Mouse (Mus musculus) lung, postnatal 25 days (tissue): Measurements from ENCODE around the gene Prss42.

Experiments used
- DNase-seq: peaks from one replicate; pipeline ENCODE4 v3.0.0; 2022; ENCODE audit warnings: low spot score

Gene Prss42

GRCm38 (mm10) chr9:110797866-110798265, at the start of gene Prss42:
TSS of gene Prss42 (plus strand) at chr9:110798166.
- no peak for DNase-seq

- DNase-seq: no peak
Measured at GRCm38 (mm10) chr9:110748451-110748850, 49.5 kb upstream of the Prss42 start.

- DNase-seq: no peak
Measured at GRCm38 (mm10) chr9:110750404-110751187, 47.4 kb upstream of the Prss42 start.

GRCm38 (mm10) chr9:110751412-110751811, 46.6 kb upstream of the Prss42 start:
- no peak for DNase-seq

- no peak for DNase-seq
Measured at GRCm38 (mm10) chr9:110752917-110753435, 45.0 kb upstream of the Prss42 start.

GRCm38 (mm10) chr9:110753773-110754172, 44.2 kb upstream of the Prss42 start:
- DNase-seq: no peak

GRCm38 (mm10) chr9:110757816-110758215, 40.1 kb upstream of the Prss42 start:
- no peak for DNase-seq

GRCm38 (mm10) chr9:110758605-110759004, 39.4 kb upstream of the Prss42 start:
- peak; percentile 37 for DNase-seq

GRCm38 (mm10) chr9:110759265-110759664, 38.7 kb upstream of the Prss42 start:
- peak; percentile 61 for DNase-seq

- DNase-seq: no peak
Measured at GRCm38 (mm10) chr9:110760886-110761285, 37.1 kb upstream of the Prss42 start.

GRCm38 (mm10) chr9:110762763-110763162, 35.2 kb upstream of the Prss42 start:
- no peak for DNase-seq

GRCm38 (mm10) chr9:110763405-110763804, 34.6 kb upstream of the Prss42 start:
- DNase-seq: no peak

GRCm38 (mm10) chr9:110772336-110772735, 25.6 kb upstream of the Prss42 start:
- no peak for DNase-seq

GRCm38 (mm10) chr9:110774403-110775268, 23.3 kb upstream of the Prss42 start:
- DNase-seq: no peak

GRCm38 (mm10) chr9:110775269-110776022, 22.5 kb upstream of the Prss42 start:
- DNase-seq: no peak

GRCm38 (mm10) chr9:110778100-110778499, 19.9 kb upstream of the Prss42 start:
- DNase-seq: no peak

- DNase-seq: no peak
Measured at GRCm38 (mm10) chr9:110778559-110778958, 19.4 kb upstream of the Prss42 start.

GRCm38 (mm10) chr9:110779242-110779913, 18.6 kb upstream of the Prss42 start:
- DNase-seq: no peak

- peak; percentile 94 for DNase-seq
Measured at GRCm38 (mm10) chr9:110781256-110781721, 16.7 kb upstream of the Prss42 start.

- DNase-seq: peak; percentile 87
Measured at GRCm38 (mm10) chr9:110781731-110782130, 16.2 kb upstream of the Prss42 start.

- DNase-seq: no peak
Measured at GRCm38 (mm10) chr9:110783611-110784010, 14.4 kb upstream of the Prss42 start.
